Mouse (Mus musculus): ENCODE measurements around the gene Aldh9a1. TPM values are rescaled to one million over a fixed set of nuclear protein-coding genes. Genes with fewer than 3 reads are reported as not detected.
"Not testable (repeated sequence)": the region's sequence is repeated elsewhere in the genome, so short reads cannot be mapped to it uniquely, and the experiment has no call there.

Aldh9a1 gene
- total and polyA plus RNA-seq, 2 experiments from 2014 or later, result 18.7 to 36.7 TPM

DNA sequence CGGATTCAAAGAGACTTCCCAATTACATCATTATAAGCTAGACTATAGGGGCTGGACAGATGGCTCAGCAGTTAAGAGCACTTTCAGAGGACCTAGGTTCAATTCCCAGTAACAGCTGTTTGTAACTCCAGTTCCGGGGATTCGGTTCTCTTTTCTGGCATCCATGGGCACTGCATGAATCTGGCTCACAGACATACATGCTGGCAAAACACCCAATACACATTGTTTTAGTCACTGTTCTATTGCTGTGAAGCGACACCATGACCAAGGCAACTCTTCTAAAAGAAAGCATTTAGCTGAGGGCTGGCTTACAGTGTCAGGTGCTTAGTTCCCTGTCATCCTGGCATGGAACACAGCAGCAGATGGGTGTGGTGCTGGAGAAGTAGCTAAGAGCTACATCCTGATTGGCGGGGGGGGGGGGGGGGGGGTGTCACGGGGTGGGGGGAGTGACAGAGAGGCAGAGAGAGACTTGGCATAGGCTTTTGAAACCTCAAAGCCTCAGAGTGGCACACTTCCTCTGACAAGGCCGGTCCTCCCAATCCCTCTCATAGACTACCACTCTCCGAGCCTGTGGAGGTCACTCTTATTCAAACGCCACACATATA is 10.5 kb upstream of the Aldh9a1 start:
- no peak overlapping the region for H3K4me2 ChIP-seq (ENCODE audit: low read depth)
- no peak for TF ChIP-seq CTCF (IDR thresholded peaks at IDR 0.05; ENCODE audit: low read depth)
- H3K27me3 ChIP-seq (ENCODE audit: insufficient read depth, low read length), result no peaks in the 10 kb centered on the region
- H3K36me3 ChIP-seq (ENCODE audit: insufficient read depth), result peaks cover 4% of the 10 kb centered on the region; the same call in 1 of the 2 replicates
- H3K4me1 ChIP-seq (ENCODE audit: insufficient read depth), result 0 out of 2 replicates have a peak, but pooled peaks cover 4% of the 10 kb centered on the region
- H3K9me3 ChIP-seq (ENCODE audit: low read length), result no peaks in the 10 kb centered on the region
- DNase-seq (peak; percentile 39), ATAC-seq (peak; percentile 57)
- 41% methylated on average over 8 of the region's 9 CpGs for WGBS
- H3K9ac ChIP-seq, result no peak overlapping the region
- H3K27ac ChIP-seq (ENCODE audit: low read depth, low read length), result no peak overlapping the region
- H3K4me3 ChIP-seq (ENCODE audit: low read depth, low read length), result no peak overlapping the region

DNA sequence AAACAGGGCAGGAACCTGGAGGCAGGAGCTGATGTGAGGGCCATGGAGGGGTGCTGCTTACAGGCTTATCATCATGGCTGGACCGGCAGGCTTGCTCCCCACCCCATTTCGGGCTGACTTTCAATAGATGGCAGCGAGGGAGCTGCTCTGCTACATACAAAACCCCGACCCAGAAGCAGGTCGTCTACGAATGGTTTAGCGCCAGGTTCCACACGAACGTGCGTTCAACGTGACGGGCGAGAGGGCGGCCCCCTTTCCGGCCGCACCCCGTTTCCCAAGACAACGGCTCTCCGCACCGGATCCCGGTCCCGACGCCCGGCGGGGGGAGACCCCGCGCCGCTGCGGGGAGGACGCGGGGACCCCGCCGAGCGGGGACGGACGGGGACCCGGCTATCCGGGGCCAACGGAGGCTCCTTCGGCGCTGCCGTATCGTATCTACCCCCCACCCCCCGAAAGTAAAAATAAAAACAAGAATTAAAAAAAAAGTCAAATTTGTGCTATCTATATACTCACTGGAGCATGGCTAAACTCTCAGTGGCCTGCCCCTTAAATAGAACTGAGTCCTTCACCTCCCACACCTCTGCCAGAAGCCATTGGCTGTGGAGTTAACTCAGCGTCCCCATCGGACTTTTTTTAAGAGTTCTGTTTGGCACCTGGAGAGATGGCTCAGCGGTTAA is 9.5 kb upstream of the Aldh9a1 start:
- Histone ChIP-seq H3K27ac (ENCODE audit: low read depth, low read length) (no peak overlapping the region), H3K4me1 (ENCODE audit: insufficient read depth) (0 out of 2 replicates have a peak, but pooled peaks cover 4% of the 10 kb centered on the region), H3K9me3 (ENCODE audit: low read length) (no peaks in the 10 kb centered on the region), H3K36me3 (ENCODE audit: insufficient read depth) (no peaks in the 10 kb centered on the region; the same call in 1 of the 2 replicates), H3K4me2 (ENCODE audit: low read depth) (peak overlapping the region; percentile 79), H3K4me3 (ENCODE audit: low read depth, low read length) (peak overlapping the region; percentile 40), H3K9ac (peak overlapping the region; percentile 33), H3K27me3 (ENCODE audit: insufficient read depth, low read length) (no peaks in the 10 kb centered on the region)
- TF ChIP-seq CTCF (IDR thresholded peaks at IDR 0.05; ENCODE audit: low read depth), result no peak
- 2% methylated on average over 47 of the region's 47 CpGs for WGBS
- ATAC-seq, result peak; percentile 21; the same call in 1 of the 2 replicates
- peak; percentile 47 for DNase-seq

DNA sequence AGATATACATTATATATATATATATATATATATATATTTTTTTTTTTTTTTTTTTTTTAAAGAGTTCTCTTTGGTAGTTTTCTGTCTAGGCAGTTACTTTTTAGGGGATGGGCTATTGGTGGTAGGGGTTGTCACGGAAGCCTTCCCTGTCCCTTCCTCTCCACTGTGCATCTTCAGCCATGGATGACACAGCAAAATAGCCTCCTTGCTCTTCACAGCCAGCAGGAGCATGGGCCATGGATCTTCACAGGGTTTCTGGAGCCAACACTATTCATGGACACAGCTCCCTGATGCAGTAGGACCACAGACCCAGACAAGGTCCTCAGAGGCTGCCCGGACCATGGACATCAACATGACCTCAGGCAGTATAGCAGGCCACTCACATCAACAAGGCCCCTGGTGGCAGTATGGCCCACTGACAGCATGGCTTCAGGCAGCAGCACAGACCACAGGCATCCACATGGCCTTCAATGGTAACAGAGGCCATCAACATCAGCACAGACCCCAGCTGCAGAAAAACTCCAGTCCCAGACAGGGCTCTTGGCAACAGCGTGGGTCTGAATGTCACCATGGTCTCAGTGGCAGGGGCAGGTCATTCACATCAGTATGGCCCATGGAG is 8.8 kb upstream of the Aldh9a1 start:
- ATAC-seq (no peak), DNase-seq (no peak)

DNA sequence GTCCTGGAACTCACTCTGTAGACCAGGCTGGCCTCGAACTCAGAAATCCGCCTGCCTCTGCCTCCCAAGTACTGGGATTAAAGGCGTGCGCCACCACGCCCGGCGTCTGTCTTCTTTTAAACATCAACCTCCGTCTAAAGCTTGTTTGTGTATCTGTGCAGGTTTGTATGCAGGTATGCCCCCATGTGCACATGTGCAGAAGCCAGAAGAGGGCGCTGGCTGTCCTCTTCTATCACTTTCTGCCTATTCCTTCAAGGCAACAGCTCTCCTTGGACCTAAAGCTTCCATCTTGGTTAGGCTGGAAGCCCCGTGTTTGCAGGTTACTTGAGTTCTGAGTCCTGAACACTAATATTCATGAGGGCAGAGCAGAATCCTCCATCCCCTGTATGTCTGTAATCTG is 7.0 kb upstream of the Aldh9a1 start:
- Histone ChIP-seq H3K36me3 (ENCODE audit: insufficient read depth) (no peaks in the 10 kb centered on the region), H3K4me2 (ENCODE audit: low read depth) (no peak overlapping the region), H3K9ac (no peak overlapping the region), H3K9me3 (ENCODE audit: low read length) (no peaks in the 10 kb centered on the region), H3K27ac (ENCODE audit: low read depth, low read length) (no peak overlapping the region), H3K4me3 (ENCODE audit: low read depth, low read length) (no peak overlapping the region), H3K27me3 (ENCODE audit: insufficient read depth, low read length) (no peaks in the 10 kb centered on the region), H3K4me1 (ENCODE audit: insufficient read depth) (0 out of 2 replicates have a peak, but pooled peaks cover 4% of the 10 kb centered on the region)
- TF ChIP-seq CTCF (IDR thresholded peaks at IDR 0.05; ENCODE audit: low read depth), result no peak
- ATAC-seq, result no peak
- WGBS, result 88% methylated on average over 10 of the region's 10 CpGs
- no peak for DNase-seq

More for the DNA sequence above, 8.8 kb upstream of the Aldh9a1 start:
- no peak overlapping the region for H3K4me2 ChIP-seq (ENCODE audit: low read depth)
- no peak for TF ChIP-seq CTCF (IDR thresholded peaks at IDR 0.05; ENCODE audit: low read depth)
- 0 out of 2 replicates have a peak, but pooled peaks cover 4% of the 10 kb centered on the region for H3K4me1 ChIP-seq (ENCODE audit: insufficient read depth)
- WGBS, result 97% methylated on average over 3 of the region's 3 CpGs
- no peak overlapping the region for H3K27ac ChIP-seq (ENCODE audit: low read depth, low read length)
- H3K27me3 ChIP-seq (ENCODE audit: insufficient read depth, low read length), result no peaks in the 10 kb centered on the region
- no peak overlapping the region for H3K4me3 ChIP-seq (ENCODE audit: low read depth, low read length)
- no peak overlapping the region for H3K9ac ChIP-seq
- no peaks in the 10 kb centered on the region for H3K36me3 ChIP-seq (ENCODE audit: insufficient read depth)
- H3K9me3 ChIP-seq (ENCODE audit: low read length), result no peaks in the 10 kb centered on the region

DNA sequence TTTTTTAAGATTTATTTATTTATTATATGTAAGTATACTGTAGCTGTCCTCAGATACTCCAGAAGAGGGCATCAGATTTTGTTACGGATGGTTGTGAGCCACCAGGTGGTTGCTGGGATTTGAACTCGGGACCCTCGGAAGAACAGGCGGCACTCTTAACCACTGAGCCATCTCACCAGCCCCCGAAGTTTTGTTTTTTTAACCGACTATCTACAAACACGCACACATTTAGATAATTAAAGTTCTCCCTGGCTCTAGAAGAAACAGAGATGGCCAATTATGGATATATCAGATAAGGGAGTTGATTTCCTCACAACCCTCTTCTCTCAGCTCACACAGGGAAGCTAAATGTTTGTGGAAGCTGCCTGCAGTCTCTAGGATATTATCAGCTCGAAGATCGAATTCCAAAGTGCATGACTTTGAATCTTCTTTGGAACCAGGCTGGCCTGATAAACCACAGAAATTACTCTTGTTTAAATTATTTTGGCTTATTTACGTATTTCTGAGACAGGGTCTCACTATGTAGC is 3.7 kb upstream of the Aldh9a1 start:
- H3K4me3 ChIP-seq (ENCODE audit: low read depth, low read length); H3K36me3 ChIP-seq (ENCODE audit: insufficient read depth); H3K4me2 ChIP-seq (ENCODE audit: low read depth); H3K4me1 ChIP-seq (ENCODE audit: insufficient read depth); ATAC-seq; H3K27me3 ChIP-seq (ENCODE audit: insufficient read depth, low read length); DNase-seq; H3K9me3 ChIP-seq (ENCODE audit: low read length); H3K9ac ChIP-seq; H3K27ac ChIP-seq (ENCODE audit: low read depth, low read length): not testable (repeated sequence)
- 94% methylated on average over 10 of the region's 10 CpGs for WGBS

DNA sequence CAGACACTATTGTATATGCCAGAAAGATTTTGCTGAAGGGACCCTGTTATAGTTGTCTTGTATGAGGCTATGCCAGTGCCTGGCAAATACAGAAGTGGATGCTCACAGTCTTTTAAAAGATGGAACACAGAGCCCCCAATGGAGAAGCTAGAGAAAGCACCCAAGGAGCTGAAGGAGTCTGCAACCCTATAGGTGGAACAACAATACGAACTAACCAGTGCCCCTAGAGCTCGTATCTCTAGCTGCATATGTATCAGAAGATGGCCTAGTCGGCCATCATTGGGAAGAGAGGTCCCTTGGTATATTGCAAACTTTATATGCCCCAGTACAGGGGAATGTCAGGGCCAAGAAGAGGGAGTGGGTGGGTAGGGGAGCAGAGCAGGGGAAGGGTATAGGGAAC is 585 bp upstream of the Aldh9a1 start:
- H3K9me3 ChIP-seq (ENCODE audit: low read length); H3K4me3 ChIP-seq (ENCODE audit: low read depth, low read length); H3K27me3 ChIP-seq (ENCODE audit: insufficient read depth, low read length); H3K4me2 ChIP-seq (ENCODE audit: low read depth); H3K9ac ChIP-seq; H3K36me3 ChIP-seq (ENCODE audit: insufficient read depth); H3K4me1 ChIP-seq (ENCODE audit: insufficient read depth); H3K27ac ChIP-seq (ENCODE audit: low read depth, low read length); ATAC-seq; DNase-seq: not testable (repeated sequence)
- 62% methylated on average over 3 of the region's 3 CpGs for WGBS

Data from forebrain, postnatal 0 days (tissue).